Mouse (Mus musculus): ENCODE measurements around the gene Rps12. TPM values are rescaled to one million over a fixed set of nuclear protein-coding genes. Genes with fewer than 3 reads are reported as not detected.

Gene Rps12
- polyA plus RNA-seq, 1 experiment from 2014 or later = 103 TPM

GRCm38 (mm10) chr10:23783493-23783884 is 3.6 kb downstream of the Rps12 start:
- Histone ChIP-seq H3K27me3 (replicated peaks) (no peaks in the 10 kb centered on the region), H3K9me3 (no peaks in the 10 kb centered on the region), H3K4me1 (peaks cover 45% of the 10 kb centered on the region), H3K27ac (replicated peaks) (no peak overlapping the region), H3K4me3 (no peak overlapping the region), H3K4me2 (no peak overlapping the region), H3K36me3 (peaks cover 59% of the 10 kb centered on the region), H3K9ac (no peak overlapping the region; the same call in 1 of the 2 replicates)
- WGBS = 24% methylated on average over 2 of the region's 2 CpGs
- ATAC-seq (ENCODE audit: extremely low read depth, insufficient number of reproducible peaks, low FRiP score, low TSS enrichment) = no peak

DNA sequence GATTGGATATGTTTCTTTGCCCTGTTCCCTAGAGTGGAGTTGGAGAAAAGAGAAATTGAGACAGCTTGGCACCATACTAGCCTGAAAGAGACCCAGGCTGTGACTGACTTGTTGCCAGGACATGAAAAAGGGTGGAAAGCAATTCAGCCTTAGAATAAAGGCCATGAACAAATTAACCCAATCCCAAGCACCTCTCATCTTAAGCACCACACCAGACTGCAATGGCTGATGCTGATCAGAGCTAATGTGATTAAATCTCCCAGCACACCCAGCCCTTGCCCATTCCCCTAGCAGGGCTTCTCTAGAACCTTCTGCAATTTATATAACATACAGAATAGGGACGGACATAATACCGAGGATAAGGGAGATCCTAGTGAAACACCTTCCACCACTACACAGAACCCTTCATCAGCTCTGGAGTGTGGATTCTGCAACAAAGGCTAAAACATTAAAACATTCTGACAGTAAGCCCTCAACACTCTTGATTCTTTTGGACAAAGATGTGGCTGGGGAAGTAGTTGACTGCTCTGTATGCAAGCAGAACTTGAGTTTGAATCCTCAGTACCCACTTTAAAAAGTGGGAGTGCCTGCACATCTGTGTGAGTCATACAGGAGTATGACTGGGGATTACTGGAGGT is 4.1 kb downstream of the Rps12 start:
- H3K4me2 ChIP-seq = no peak overlapping the region
- H3K36me3 ChIP-seq = peaks cover 59% of the 10 kb centered on the region
- no peaks in the 10 kb centered on the region for H3K27me3 ChIP-seq (replicated peaks)
- peaks cover 40% of the 10 kb centered on the region for H3K4me1 ChIP-seq
- H3K9ac ChIP-seq = no peak overlapping the region; the same call in 1 of the 2 replicates
- no peaks in the 10 kb centered on the region for H3K9me3 ChIP-seq
- no peak for ATAC-seq (ENCODE audit: extremely low read depth, insufficient number of reproducible peaks, low FRiP score, low TSS enrichment)
- 29% methylated on average over 2 of the region's 2 CpGs for WGBS
- H3K4me3 ChIP-seq = no peak overlapping the region
- peak overlapping the region; percentile 29; the same call in 1 of the 2 replicates for H3K27ac ChIP-seq (replicated peaks)

GRCm38 (mm10) chr10:23781760-23782735 is 5.0 kb downstream of the Rps12 start:
- ATAC-seq (ENCODE audit: extremely low read depth, insufficient number of reproducible peaks, low FRiP score, low TSS enrichment) = no peak
- Histone ChIP-seq H3K4me2 (no peak overlapping the region), H3K36me3 (peaks cover 59% of the 10 kb centered on the region), H3K27ac (replicated peaks) (0 out of 2 replicates have a peak overlapping the region, but pooled peaks have one; percentile 24), H3K4me3 (no peak overlapping the region), H3K9ac (no peak overlapping the region), H3K4me1 (peaks cover 39% of the 10 kb centered on the region), H3K27me3 (replicated peaks) (no peaks in the 10 kb centered on the region), H3K9me3 (no peaks in the 10 kb centered on the region)
- 70% methylated on average over 11 of the region's 11 CpGs for WGBS

DNA sequence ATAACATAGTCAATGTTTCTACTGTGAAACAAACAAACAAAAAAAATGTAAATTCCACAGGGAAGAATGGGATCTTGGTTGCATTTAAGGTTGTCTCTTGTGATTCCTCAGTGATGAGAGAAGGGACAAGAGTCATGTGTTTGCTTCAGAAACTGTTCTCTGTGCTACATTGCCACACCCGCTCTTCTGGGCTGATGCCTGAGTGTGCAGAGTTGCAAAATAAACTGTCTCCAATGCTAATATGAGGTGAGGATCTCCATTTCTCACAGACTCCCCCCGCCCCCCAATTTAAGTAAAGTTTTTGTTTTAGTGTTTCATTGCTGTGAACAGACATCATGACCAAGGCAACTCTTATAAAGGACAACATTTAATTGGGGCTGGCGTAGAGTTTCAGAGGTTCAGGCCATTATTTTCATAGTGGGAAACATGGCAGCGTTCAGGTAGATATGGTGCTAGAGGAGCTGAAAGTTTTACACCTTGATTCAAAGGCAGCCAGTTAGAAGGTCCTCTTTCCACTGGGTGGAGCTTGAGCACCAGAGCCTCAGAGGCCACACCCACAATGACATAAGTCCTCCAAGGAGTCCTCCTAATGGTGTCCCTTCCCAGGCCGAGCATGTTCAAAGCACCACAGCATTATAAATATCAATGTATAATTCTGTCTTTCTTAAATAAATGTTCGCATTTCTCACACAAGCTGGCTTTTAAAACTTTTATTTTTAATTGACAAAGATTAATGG is 6.4 kb downstream of the Rps12 start:
- Histone ChIP-seq H3K4me2 (no peak overlapping the region), H3K36me3 (peaks cover 53% of the 10 kb centered on the region), H3K4me1 (peaks cover 31% of the 10 kb centered on the region), H3K27ac (replicated peaks) (no peak overlapping the region), H3K9me3 (no peaks in the 10 kb centered on the region), H3K4me3 (no peak overlapping the region), H3K9ac (no peak overlapping the region), H3K27me3 (replicated peaks) (no peaks in the 10 kb centered on the region)
- no peak for ATAC-seq (ENCODE audit: extremely low read depth, insufficient number of reproducible peaks, low FRiP score, low TSS enrichment)
- 75% methylated on average over 6 of the region's 6 CpGs for WGBS

DNA sequence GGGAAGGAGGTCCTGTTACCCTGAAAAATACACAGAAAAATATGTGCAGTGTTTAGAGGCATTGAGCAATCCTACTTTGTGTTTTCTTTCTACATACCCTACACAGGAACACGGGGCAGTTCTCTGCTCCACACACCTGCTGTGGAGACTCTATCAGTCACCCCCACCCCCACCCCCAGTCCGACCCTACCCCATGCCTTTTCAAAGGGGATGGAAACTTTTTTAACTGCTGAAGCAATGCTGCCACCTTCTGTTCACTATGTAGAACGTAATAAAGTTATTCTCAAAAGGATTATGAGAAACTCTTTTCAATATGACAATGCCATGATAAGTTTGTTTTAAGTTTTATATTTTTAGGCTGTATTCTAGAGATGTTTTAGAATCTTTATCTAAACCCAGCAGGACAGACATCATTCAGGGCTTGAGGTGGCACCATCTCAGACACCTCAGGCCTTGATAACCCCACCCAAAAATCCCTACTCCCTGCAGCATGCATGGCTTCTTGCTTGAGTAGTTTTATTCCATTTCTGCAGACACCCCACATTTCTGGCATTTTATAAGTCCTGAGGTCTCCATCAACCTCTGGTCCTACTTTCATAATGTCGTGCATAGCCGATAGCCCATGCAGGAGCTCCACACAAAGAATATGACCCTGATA is 9.7 kb downstream of the Rps12 start:
- H3K4me1 ChIP-seq = no peaks in the 10 kb centered on the region
- no peak overlapping the region for H3K27ac ChIP-seq (replicated peaks)
- no peak overlapping the region for H3K9ac ChIP-seq
- WGBS = 34% methylated on average over 5 of the region's 5 CpGs
- no peaks in the 10 kb centered on the region for H3K27me3 ChIP-seq (replicated peaks)
- peaks cover 22% of the 10 kb centered on the region for H3K36me3 ChIP-seq
- H3K4me3 ChIP-seq = no peak overlapping the region
- no peaks in the 10 kb centered on the region for H3K9me3 ChIP-seq
- ATAC-seq (ENCODE audit: extremely low read depth, insufficient number of reproducible peaks, low FRiP score, low TSS enrichment) = no peak
- no peak overlapping the region for H3K4me2 ChIP-seq

- H3K9me3 ChIP-seq = no peaks in the 10 kb centered on the region
- H3K9ac ChIP-seq = no peak overlapping the region
- no peak overlapping the region for H3K27ac ChIP-seq (replicated peaks)
- H3K4me3 ChIP-seq = no peak overlapping the region
- no peak overlapping the region for H3K4me2 ChIP-seq
- H3K4me1 ChIP-seq = no peaks in the 10 kb centered on the region
- H3K27me3 ChIP-seq (replicated peaks) = no peaks in the 10 kb centered on the region
- no peaks in the 10 kb centered on the region for H3K36me3 ChIP-seq
- WGBS = 75% methylated on average over 7 of the region's 7 CpGs
- no peak for ATAC-seq (ENCODE audit: extremely low read depth, insufficient number of reproducible peaks, low FRiP score, low TSS enrichment)
Measured at GRCm38 (mm10) chr10:23754166-23754565, 32.9 kb downstream of the Rps12 start.

Other genes starting within 250 kb of the Rps12 start
- gene Slc18b1, start 9.7 kb upstream of the Rps12 start, polyA plus RNA-seq (2015; fragmentation: Nextera tagmentation; extraction: Ambion mirVana) = 7.4 and 8.4 TPM in 2 replicates
- gene Vnn3, start 64.2 kb upstream of the Rps12 start, polyA plus RNA-seq (2015; fragmentation: Nextera tagmentation; extraction: Ambion mirVana) = 0.08 TPM in 1 of 2 replicates, not detected in the other
- 4.8 and 5.2 TPM in 2 replicates for gene Vnn1, start 107.4 kb upstream of the Rps12 start, polyA plus RNA-seq (2015; fragmentation: Nextera tagmentation; extraction: Ambion mirVana)
- gene Taar1, start 133.1 kb upstream of the Rps12 start, polyA plus RNA-seq (2015; fragmentation: Nextera tagmentation; extraction: Ambion mirVana) = not detected in 2 replicates
- gene Taar2, start 151.3 kb upstream of the Rps12 start, polyA plus RNA-seq (2015; fragmentation: Nextera tagmentation; extraction: Ambion mirVana) = not detected in 2 replicates
- not detected in 2 replicates for gene Taar3, start 162.3 kb upstream of the Rps12 start, polyA plus RNA-seq (2015; fragmentation: Nextera tagmentation; extraction: Ambion mirVana)
- gene Taar4, start 173.2 kb upstream of the Rps12 start, polyA plus RNA-seq (2015; fragmentation: Nextera tagmentation; extraction: Ambion mirVana) = not detected in 2 replicates
- not detected in 2 replicates for gene Taar5, start 183.4 kb upstream of the Rps12 start, polyA plus RNA-seq (2015; fragmentation: Nextera tagmentation; extraction: Ambion mirVana)
- gene Taar6, start 198.4 kb upstream of the Rps12 start, polyA plus RNA-seq (2015; fragmentation: Nextera tagmentation; extraction: Ambion mirVana) = not detected in 2 replicates
- gene Taar7a, start 206.2 kb upstream of the Rps12 start, polyA plus RNA-seq (2015; fragmentation: Nextera tagmentation; extraction: Ambion mirVana) = not detected in 2 replicates
- gene Taar7b, start 212.7 kb upstream of the Rps12 start, polyA plus RNA-seq (2015; fragmentation: Nextera tagmentation; extraction: Ambion mirVana) = not detected in 2 replicates
- not detected in 2 replicates for gene Taar7d, start 239.9 kb upstream of the Rps12 start, polyA plus RNA-seq (2015; fragmentation: Nextera tagmentation; extraction: Ambion mirVana)